Mouse (Mus musculus) effector memory CD4-positive, alpha-beta T cell, adult 7 months (primary cell): ENCODE data around the gene Dydc1. TPM values are rescaled to one million over a fixed set of nuclear protein-coding genes. Genes with fewer than 3 reads are reported as not detected.

Source experiments
- polyA plus RNA-seq: library from polyadenylated mRNA; unstranded; fragments of 100-300 nt; shearing (Covaris generic); gene quantifications from one replicate; pipeline ENCODE4 v1.2.1, GENCODE M21; 2017

Gene Dydc1
- not detected for polyA plus RNA-seq

DNA sequence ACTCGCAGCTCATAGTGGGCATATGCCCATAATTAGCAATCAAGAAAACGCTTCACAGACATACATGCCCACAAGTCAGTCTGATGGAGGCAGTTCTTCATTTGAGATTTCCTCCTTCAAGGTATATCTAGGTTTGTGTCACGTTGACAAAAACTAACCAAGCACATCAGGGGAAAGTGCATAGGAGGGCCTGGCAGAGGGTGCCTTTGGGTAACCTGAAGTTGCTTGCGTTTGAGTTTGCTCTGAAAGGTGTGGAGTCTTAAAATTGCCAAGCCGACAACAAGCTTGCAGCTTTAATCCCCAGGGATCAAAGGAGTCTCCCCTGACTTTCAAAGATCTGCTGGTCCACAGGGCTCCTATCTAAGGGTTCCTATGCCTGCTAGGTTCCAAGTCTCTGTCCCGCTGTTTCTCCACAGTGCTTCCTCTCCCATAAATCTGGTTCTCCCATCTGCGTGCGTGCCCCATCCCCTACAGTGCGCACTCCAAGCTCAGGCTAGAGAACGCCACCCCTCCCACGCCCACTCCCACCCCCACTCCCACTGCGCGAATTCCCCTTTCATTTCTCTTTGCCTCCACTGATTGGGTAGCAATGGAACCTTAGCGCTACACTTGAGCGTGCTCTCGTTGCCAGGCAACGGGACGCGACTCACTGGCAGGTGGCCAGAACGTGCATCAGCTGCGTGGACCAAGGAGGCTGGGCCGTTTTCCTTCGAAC, at the start of gene Dydc1:
TSS of gene Dydc1 (plus strand) at position 683 of the 715 bp plus-strand sequence.

DNA sequence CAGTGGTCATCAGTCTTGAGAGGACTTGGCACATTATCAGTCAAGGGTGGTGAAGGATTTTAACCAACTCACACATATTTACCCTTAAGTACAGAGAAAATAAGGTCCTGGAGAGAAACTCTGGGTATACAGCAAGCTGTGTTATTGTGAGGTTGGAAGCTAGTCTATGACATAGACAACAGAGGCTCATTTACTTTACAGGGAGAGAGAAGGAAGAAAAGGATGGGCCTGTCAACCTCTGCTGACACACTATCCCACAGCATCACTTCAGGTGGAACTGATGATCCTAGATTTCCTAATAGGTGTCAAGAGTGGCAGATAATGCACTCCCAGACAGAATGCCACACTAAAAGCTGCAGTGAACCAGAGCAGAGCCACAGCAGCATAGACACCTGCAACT, 3.6 kb upstream of the Dydc1 start, which contains the start of gene Dydc2:
TSS of gene Dydc2 (minus strand) at position 101 of the 400 bp plus-strand sequence.

DNA sequence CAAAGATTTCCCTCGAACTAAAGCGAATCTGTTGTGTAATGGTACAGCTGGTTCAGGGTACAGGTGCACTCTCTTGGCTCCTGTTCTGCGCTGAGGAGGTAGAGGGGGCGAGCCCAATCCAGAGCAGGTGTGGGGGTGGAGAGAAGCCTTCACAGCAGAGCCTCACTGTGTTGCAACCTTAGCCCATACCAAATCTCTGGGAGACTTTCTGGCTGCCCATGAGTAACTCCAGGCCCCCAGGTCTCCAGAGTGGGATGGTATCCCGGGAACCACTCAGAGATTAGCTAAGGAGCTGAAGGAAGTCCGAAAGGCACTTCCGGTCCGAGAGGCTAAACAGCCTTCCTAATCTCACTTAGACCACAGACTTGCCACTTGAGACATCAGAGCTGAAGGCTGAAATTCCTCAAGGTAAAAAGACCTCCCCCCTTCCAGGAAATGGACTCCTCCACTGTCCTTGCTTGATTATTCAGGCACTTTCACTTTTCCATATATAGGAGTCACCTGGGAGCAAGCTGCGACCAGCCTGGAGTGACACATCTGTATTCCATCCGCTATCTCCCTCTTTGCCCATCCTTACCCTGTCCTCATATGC, 32.2 kb downstream of the Dydc1 start, which contains the start of gene Mat1a:
TSS of gene Mat1a (plus strand) at position 183 of the 592 bp plus-strand sequence.

DNA sequence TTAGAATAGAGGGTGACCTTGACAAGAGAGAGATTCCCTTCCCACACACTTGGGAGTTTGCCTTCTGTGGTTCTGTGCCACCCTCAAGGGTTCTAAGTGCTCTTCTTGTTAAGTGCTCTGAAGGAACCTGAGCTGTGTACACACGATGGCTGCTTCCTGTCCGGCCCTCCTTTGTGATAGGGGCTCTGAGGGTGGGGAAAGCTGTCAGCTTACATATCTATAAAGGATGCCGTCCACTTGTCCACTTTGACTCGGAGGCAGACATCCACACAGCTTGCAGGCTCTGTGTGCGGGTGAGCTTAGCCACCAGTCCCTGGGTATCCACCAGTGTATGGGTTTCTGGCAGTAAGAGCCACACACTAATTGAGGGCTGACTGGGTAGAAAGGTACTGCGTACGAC, 58.8 kb downstream of the Dydc1 start, which contains the start of gene Sftpa1:
TSS of gene Sftpa1 (plus strand) at position 243 of the 400 bp plus-strand sequence.

Other genes starting within 250 kb of the Dydc1 start
- 0.40 TPM for gene Sh2d4b, start 179.6 kb upstream of the Dydc1 start, polyA plus RNA-seq
- gene Tspan14, start 106.1 kb upstream of the Dydc1 start, polyA plus RNA-seq, result 120 TPM
- gene Fam213a, start 59.1 kb upstream of the Dydc1 start, polyA plus RNA-seq, result 15.1 TPM
- not detected for gene Dydc2, start 3.7 kb upstream of the Dydc1 start, polyA plus RNA-seq
- gene Mat1a, start 32.1 kb downstream of the Dydc1 start, polyA plus RNA-seq, result not detected
- gene Sftpa1, start 58.9 kb downstream of the Dydc1 start, polyA plus RNA-seq, result 0.13 TPM
- not detected for gene Mbl1, start 78.5 kb downstream of the Dydc1 start, polyA plus RNA-seq
- gene Sftpd, start 112.2 kb downstream of the Dydc1 start, polyA plus RNA-seq, result 0.28 TPM
- gene Gm2832, start 205.9 kb downstream of the Dydc1 start, polyA plus RNA-seq, result not detected